Mouse (Mus musculus) ovary, postnatal 14 days (tissue): ENCODE measurements at regions not wholly inside any gene's neighbourhood (a gene's known extent, or its start where the extent isn't known, plus 50 kb on each side); places are given as distances from the start of the nearest gene placed in this dataset.

ENCODE experiments used
- DNase-seq: peaks from one replicate; pipeline ENCODE4 v3.0.0; 2022; ENCODE audit warnings: low spot score

DNA sequence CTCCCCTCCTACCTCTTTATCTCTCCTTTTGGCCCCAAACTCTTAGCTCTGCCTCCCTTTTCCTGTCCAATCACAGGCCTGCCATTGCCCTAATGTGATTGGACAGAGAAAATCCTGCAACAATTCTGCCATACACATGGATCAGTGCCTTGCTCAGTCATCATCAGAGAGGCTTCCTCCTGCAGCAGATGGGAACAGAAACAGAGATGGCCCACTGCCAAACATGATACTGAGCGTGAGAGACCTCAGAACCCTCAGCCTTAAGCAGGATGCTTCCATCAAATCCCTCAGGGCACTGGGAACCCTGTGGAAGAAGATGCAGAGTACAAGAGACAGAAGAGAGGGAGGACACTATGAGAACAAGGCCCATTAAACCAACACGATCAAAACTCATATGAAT lies 62.8 kb upstream of the Cacna2d3 start:
- no peak for DNase-seq

- no peak for DNase-seq
These were observed 64.8 kb upstream of the Cacna2d3 start for GRCm38 (mm10) chr14:29786431-29786830.

DNA sequence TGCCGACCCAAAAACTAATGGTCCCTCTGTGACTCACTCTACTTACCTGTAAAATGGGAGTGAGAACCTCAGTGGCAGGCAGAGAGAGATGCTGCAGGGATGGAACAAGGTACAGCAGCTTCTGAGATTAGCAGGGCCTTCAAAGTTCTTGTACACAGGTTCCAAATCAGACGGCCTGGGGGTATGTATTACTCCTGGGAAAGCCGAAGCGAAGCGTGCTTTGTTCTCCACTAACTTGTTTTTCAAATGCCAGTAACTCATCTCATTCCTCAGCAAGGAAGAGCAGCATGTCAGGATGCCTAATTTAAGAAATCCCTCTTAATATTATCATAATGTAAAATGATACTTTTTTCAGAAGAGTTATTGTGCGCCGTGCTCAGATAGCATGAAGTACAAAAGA lies 66.1 kb upstream of the Cacna2d3 start:
- no peak for DNase-seq

GRCm38 (mm10) chr14:29788351-29788750 lies 66.7 kb upstream of the Cacna2d3 start:
- DNase-seq: no peak

- DNase-seq: no peak
These were observed 73.7 kb upstream of the Cacna2d3 start for GRCm38 (mm10) chr14:29795325-29795724.

DNA sequence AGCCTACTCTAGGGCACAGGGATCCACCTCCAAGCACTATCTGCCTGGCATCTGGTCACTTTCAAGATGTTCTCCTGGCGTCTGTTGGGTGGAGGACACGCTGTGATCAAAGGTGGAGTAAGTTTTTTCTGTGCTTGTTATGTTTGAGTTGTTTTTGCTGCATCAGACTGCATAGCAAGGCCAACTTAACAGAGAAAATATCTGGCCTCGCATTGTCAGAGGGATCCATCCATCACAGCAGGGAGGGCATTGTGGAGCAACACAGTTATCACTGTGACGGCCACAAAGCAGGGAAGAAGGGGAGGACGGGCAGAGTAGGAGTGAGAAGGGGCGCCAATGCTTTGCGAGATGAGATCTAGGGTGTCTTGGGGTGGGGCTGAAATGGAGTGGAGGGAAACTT lies 74.7 kb upstream of the Cacna2d3 start:
- DNase-seq: no peak

DNA sequence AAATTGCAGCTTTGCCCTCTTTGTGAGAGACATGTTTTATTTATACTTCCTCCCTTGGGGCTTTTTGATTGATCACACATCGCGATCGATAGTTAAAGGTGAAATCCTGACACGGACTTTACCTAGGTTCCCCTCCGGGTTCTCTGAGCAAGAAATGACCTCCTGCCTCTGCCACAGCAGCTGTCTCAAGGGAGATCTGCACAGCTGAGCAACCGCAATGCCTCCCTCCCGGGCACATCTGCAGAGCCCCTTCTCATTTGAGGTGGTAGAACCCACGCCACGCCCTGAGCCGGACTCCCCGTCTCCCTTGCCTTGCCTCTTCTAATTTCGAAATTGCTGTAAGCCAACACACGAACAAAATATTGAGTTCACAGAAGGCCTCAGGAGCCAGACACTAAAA lies 78.2 kb upstream of the Cacna2d3 start:
- no peak for DNase-seq

DNA sequence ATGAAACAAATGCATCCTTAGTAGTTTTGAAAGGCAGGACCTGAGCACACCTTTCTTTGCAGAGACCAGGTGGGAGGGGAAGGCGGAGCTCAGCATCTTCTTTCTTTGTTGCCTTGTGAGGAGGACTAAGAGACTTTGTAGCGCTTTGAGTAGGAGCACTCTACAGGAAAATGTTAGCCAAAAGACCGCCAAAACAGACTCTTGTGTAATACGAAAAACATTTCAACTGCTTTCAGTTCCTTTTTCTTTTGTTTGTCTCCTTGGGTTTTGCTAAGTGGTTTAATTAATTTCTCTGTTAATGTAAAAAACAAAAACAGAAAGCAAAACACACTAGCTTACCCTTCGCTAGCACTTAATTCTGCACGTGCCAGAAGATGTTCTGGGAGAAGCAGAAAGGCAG lies 83.6 kb upstream of the Cacna2d3 start:
- DNase-seq: no peak

GRCm38 (mm10) chr14:29807881-29808280 lies 86.2 kb upstream of the Cacna2d3 start:
- no peak for DNase-seq

- DNase-seq: no peak
These were observed 93.0 kb upstream of the Cacna2d3 start for GRCm38 (mm10) chr14:29814626-29815025.

- no peak for DNase-seq
These were observed 95.9 kb upstream of the Cacna2d3 start for GRCm38 (mm10) chr14:29817548-29817947.

GRCm38 (mm10) chr14:29818251-29818650 lies 96.6 kb upstream of the Cacna2d3 start:
- no peak for DNase-seq

DNA sequence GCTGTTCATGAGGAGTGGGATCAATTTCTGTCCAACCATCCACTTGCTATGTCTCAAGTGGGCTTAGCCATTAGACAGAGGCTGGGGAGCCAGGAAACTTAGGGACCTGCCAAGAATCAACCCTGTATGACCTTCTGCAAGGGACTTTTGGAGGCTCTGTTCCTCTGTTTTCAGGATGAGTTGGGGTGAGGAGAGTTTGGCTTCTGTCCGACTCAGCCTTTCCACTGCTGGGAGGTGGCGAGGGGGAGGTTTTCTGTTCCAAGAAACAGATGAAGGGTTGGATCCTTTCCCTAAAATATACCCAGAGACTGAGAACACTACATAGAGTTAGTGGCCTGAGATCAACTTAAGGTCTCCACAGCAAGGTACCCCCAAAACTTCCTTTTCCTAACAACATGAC lies 97.1 kb upstream of the Cacna2d3 start:
- DNase-seq: no peak

- DNase-seq: no peak
These were observed 115.4 kb upstream of the Cacna2d3 start for GRCm38 (mm10) chr14:29837063-29837462.

DNA sequence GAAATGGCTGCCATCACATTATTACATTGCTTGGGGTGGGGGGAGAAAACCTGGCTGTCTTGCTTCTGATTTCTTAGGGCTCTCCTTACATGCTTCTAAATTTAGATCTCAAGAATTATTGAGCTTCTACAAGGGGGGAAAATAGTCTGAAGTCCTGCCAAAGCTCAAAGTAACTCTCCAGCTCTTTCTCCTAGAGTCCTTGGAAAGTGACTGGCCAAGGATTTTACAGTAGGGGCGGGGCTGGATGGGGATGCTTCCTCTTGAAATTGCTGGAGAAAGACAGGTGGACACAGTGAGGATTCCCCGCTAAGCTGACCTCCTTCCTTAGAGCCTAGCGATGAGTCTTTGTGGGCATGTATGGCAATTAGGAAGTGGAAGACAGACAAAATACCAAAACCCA lies 117.9 kb upstream of the Cacna2d3 start:
- DNase-seq: no peak

DNA sequence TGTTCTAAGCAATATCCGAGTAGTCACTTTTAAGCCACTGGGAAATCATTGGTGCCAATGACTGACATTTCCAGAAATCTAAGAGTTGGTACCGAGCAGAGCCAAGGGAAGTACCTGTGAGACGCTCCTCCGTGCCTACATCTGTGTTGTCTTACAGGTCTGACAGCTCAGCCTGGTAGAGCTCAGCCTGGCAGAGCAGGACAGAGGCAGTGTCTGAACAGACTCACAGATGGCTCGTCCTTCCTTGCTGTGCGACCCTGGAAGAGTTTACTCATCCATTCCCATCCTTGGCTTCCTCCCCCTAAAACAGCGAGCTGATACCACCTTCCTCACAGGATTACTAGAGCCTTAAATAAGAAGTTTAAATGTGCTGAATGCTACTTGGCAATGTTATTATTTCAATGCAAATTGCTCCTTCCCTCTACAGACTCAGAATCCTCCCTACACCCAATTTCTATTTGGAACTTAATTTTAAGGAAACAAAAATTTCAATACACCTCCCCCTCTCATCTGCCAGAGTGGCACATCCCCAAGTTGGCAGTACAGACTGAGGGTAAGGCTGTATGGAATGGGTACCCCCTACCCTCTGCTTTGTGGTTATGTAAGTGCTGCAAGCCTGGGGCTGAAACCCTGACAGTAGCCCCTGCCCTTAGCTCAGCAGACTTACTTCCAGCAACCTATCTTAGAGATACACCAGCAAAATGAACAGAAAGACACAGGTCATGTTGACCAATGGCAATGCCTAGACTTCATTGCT lies 119.9 kb upstream of the Cacna2d3 start:
- no peak for DNase-seq

DNA sequence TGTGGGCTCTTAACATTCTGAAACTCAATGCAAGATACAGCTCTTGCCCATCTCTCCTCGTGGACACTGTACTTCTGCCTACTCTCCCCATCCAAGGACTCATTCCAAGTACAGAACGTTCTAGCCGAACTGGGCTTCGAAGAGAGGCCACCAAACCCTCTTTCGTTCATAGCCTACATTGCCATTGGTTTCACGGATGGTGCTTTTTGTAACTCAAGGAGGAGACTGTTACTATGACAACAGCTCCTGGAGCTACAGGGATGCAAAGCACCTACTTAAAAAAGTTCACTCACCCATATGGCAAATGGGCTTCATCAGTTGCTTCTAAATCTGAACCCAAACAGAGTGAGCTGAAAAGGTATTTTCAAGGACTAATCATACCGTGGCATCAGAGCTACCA lies 120.4 kb upstream of the Selenok start:
- DNase-seq: no peak

GRCm38 (mm10) chr14:29851286-29851685 lies 116.8 kb upstream of the Selenok start:
- DNase-seq: no peak

DNA sequence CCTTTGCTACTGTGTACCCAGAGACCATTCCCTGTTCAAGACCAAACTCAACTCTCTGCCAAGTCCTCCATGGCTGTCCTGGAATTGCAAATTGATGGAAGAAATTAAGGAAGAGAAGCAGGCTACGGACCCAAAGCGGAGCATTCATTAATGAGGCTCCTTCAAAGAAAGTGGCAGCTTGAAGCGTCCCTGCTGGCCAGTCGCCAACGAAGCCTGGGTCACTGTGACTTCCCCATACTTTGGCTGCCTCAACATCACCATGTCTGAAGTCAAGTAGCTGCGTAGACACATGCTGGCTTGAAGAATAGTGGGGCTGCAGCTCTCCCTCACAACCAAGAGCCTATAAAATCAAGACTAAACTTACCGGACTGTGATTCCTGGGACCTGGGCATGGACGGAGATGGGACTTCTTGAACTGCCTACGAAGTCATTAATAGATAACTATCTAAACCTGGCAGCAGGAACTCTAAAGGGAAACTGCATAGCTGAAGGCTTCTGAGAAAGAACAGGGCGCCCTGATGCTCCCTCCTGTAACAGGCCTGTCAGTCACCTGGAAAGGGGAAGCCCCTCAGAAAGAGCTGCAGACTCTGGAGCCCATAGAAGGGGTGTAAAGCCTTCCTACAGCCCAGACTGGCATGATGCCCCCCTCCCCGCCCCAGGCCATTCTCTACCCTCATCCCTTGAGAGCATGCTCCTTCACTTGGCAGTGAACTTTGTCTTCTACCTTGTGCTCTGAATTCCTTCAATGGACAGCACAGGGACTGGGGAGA lies 116.0 kb upstream of the Selenok start:
- no peak for DNase-seq

- DNase-seq: no peak
These were observed 106.1 kb upstream of the Selenok start for GRCm38 (mm10) chr14:29862032-29862431.

GRCm38 (mm10) chr14:29866455-29867275 lies 101.4 kb upstream of the Selenok start:
- no peak for DNase-seq

DNA sequence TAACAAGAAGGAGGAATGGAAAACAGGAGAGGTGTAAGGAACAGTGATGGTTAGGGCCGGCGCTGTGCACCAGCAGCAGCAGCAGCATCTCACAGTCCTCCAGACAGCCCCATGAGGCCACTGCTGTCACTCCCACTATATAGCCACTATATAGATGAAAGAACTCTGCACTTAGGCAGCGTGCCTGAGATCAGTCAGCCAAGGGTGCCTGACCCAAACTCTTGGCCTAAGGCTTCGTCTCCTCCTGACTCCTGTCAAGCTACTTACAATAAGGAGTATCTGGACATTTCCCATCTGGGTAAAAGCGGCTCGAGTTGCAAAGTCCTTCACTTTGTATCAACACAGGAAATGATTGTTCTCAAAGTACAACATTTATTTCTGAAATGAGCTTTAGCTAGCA lies 100.8 kb upstream of the Selenok start:
- no peak for DNase-seq

DNA sequence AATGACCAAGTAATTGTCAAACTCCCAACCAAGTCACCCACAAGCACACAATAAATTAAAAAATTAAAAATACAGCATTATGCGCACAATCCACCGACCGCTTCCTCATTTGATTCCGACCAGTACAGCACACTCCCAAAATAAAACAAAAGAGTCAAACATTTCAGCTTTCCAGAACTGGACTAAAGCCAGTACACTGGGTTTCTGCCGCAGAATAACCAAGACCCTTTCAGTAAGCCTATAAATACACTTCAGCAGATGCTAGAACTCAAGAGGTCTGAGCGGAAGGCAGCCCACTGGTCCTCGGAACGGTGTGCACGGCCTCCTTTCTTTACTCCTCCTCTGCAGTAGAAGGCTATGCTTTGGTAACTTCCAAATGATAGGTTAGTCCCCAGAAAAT lies 98.2 kb upstream of the Selenok start:
- no peak for DNase-seq
